Mouse (Mus musculus): ENCODE measurements around the gene Aebp1. TPM values are rescaled to one million over a fixed set of nuclear protein-coding genes. Genes with fewer than 3 reads are reported as not detected.

The Aebp1 gene
- polyA plus RNA-seq, 1 experiment from 2014 or later, result 27.4 TPM

DNA sequence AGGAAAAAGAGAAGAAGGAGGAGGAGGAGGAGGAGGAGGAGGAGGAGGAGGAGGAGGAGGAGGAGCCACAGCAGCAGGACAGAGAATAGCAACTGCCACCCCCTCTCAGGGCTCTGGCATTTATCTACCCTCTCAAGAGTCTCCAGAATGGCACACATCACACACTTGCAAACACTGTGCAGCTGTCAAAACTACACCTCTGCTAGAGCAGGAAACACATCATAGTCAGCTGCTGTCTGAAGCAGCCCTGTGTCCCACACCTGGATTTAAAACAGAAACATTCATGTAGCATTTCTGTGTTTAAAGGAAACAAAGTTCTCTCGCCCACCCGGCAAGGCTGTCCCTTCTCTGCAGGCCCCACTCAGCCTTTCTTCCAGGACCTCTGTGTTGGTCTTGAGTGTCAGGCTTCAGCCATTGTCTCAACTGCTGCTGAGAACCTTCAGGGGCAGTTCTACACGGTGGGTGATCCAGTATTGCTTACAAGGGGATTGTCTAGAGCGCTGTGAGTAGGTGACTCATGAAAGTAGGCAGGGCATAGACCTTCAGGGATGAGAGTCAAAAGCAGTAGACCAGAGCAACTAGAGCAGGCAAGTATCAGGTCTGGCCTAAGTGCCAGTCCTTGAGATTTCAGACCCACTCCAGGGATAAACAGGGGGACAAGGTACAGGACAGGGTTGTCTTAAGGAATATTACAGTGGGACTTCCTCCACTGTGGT, 10.6 kb upstream of the Aebp1 start:
- H3K4me3 ChIP-seq (ENCODE audit: low read length), result no peak overlapping the region
- 58% methylated on average over 4 of the region's 4 CpGs for WGBS
- H3K9me3 ChIP-seq (ENCODE audit: control insufficient read depth, low read length), result no peaks in the 10 kb centered on the region
- peaks cover 3% of the 10 kb centered on the region for H3K4me1 ChIP-seq (ENCODE audit: control insufficient read depth, insufficient read depth, low read depth, low read length)
- no peak overlapping the region for H3K4me2 ChIP-seq (ENCODE audit: low read length)
- H3K27ac ChIP-seq (ENCODE audit: low read depth, low read length), result no peak overlapping the region
- H3K9ac ChIP-seq (ENCODE audit: low read depth, low read length), result no peak overlapping the region
- H3K36me3 ChIP-seq (ENCODE audit: control insufficient read depth, insufficient read depth, low read length), result no peaks in the 10 kb centered on the region
- ATAC-seq, result no peak
- no peaks in the 10 kb centered on the region for H3K27me3 ChIP-seq (replicated peaks; ENCODE audit: control insufficient read depth, insufficient read depth, low read length)

DNA sequence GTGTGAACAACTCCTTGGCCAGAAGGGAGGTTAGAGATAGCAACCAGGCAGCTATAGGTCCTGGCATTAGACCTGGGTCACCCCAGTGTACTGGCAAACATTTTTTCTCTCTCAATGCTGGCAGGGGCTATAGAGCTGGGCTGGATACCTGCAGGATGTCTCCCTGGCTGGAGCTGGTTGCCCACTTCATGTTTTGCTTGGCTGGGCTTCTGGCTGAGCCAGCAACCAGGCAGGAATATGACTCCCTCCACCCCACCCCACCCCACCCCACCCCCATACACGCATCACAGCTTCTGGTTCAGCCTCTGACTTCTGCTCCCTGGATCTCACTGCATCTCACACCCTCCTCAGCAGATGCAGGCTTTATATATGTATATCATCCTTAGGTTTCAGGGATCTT, 9.4 kb upstream of the Aebp1 start:
- Histone ChIP-seq H3K4me1 (ENCODE audit: control insufficient read depth, insufficient read depth, low read depth, low read length) (peaks cover 3% of the 10 kb centered on the region), H3K36me3 (ENCODE audit: control insufficient read depth, insufficient read depth, low read length) (no peaks in the 10 kb centered on the region), H3K9ac (ENCODE audit: low read depth, low read length) (no peak overlapping the region), H3K27ac (ENCODE audit: low read depth, low read length) (no peak overlapping the region), H3K4me3 (ENCODE audit: low read length) (no peak overlapping the region), H3K4me2 (ENCODE audit: low read length) (no peak overlapping the region), H3K9me3 (ENCODE audit: control insufficient read depth, low read length) (no peaks in the 10 kb centered on the region), H3K27me3 (replicated peaks; ENCODE audit: control insufficient read depth, insufficient read depth, low read length) (no peaks in the 10 kb centered on the region)
- WGBS, result 56% methylated on average over 1 of the region's 1 CpGs
- ATAC-seq, result no peak

DNA sequence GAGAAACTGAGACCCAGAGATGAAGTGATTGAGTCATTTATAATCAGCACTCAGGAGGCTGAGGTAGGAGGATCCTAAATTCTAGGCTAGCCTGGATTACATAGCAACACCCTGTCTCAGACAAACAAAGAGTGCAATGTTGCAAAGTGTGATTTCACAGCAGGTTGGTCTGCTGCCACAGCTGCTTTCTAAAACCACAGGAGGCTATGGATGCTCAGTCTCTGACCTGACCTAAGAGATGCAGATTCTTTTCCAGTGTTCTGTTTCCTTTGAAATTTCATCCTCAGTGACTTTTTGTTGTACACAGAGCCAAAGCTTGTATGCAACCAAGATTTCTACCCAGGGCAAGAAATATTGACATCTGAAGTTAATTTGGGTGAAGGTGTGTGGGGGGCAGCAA, 6.3 kb upstream of the Aebp1 start:
- peaks cover 3% of the 10 kb centered on the region for H3K4me1 ChIP-seq (ENCODE audit: control insufficient read depth, insufficient read depth, low read depth, low read length)
- no peaks in the 10 kb centered on the region for H3K9me3 ChIP-seq (ENCODE audit: control insufficient read depth, low read length)
- no peak overlapping the region for H3K4me2 ChIP-seq (ENCODE audit: low read length)
- H3K27me3 ChIP-seq (replicated peaks; ENCODE audit: control insufficient read depth, insufficient read depth, low read length), result peaks cover 6% of the 10 kb centered on the region
- H3K9ac ChIP-seq (ENCODE audit: low read depth, low read length), result no peak overlapping the region
- H3K4me3 ChIP-seq (ENCODE audit: low read length), result no peak overlapping the region
- no peaks in the 10 kb centered on the region for H3K36me3 ChIP-seq (ENCODE audit: control insufficient read depth, insufficient read depth, low read length)
- no peak overlapping the region; the same call in 1 of the 2 replicates for H3K27ac ChIP-seq (ENCODE audit: low read depth, low read length)
- ATAC-seq, result no peak

DNA sequence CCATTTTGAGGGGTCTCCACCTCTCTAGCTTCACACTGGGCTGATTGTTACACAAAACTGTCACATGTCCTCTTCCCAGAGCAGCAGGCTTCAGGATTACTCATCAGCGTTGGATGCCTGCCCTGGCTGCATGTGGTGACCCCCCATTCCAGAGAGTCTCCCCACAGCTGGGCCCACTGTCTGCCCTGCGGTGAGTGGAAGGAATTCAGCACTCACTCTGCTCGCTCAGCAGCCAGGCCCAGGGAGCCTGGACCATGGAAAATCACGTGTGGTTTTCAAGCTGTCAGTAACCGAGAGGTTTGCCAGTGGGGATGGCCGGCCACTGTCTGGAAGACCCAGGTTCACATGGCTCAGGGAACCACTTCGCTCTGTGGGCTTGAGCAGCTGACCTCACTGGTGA, 5.8 kb upstream of the Aebp1 start:
- Histone ChIP-seq H3K27me3 (replicated peaks; ENCODE audit: control insufficient read depth, insufficient read depth, low read length) (peaks cover 8% of the 10 kb centered on the region), H3K4me3 (ENCODE audit: low read length) (no peak overlapping the region), H3K27ac (ENCODE audit: low read depth, low read length) (peak overlapping the region; percentile 31; the same call in 1 of the 2 replicates), H3K36me3 (ENCODE audit: control insufficient read depth, insufficient read depth, low read length) (no peaks in the 10 kb centered on the region), H3K9me3 (ENCODE audit: control insufficient read depth, low read length) (no peaks in the 10 kb centered on the region), H3K4me1 (ENCODE audit: control insufficient read depth, insufficient read depth, low read depth, low read length) (peaks cover 3% of the 10 kb centered on the region), H3K9ac (ENCODE audit: low read depth, low read length) (no peak overlapping the region; the same call in 1 of the 2 replicates), H3K4me2 (ENCODE audit: low read length) (no peak overlapping the region)
- WGBS, result 27% methylated on average over 7 of the region's 7 CpGs
- peak; percentile 64 for ATAC-seq

DNA sequence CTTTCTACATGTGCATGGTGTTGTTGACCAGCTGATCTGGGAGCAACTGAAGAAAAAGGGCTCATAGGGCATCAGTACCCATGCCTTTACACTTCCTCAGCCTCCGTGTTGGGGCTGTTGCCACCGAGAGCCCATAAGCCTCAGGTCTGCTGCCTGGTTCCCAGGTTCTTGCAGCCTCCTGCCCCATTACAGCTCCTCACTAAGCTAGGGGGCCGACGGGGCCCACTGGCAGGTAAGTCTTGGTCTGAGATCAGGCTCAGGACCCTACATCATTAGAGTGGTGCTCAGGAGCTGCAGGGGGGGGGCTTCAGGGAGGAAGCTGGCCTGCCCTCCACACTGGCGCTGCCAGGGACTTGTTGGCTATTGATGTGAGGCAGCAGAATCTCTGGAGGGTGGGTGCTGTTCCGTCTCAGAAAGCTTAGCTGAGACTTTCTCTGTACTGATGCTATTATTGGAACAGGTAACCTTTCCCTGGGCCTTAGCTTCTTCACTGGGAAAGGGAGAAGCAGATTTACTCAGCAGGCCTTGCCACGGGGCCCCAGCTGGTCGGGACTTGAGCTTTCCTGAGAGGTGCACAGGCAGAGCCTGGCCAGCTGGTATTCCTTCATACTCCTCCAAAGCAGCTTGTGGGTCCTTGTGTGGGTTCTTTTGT, 5.1 kb upstream of the Aebp1 start:
- Histone ChIP-seq H3K9ac (ENCODE audit: low read depth, low read length) (no peak overlapping the region), H3K4me1 (ENCODE audit: control insufficient read depth, insufficient read depth, low read depth, low read length) (peaks cover 5% of the 10 kb centered on the region), H3K27ac (ENCODE audit: low read depth, low read length) (no peak overlapping the region), H3K9me3 (ENCODE audit: control insufficient read depth, low read length) (no peaks in the 10 kb centered on the region), H3K4me3 (ENCODE audit: low read length) (no peak overlapping the region), H3K4me2 (ENCODE audit: low read length) (no peak overlapping the region), H3K27me3 (replicated peaks; ENCODE audit: control insufficient read depth, insufficient read depth, low read length) (peaks cover 8% of the 10 kb centered on the region), H3K36me3 (ENCODE audit: control insufficient read depth, insufficient read depth, low read length) (no peaks in the 10 kb centered on the region)
- 78% methylated on average over 8 of the region's 8 CpGs for WGBS
- no peak for ATAC-seq

DNA sequence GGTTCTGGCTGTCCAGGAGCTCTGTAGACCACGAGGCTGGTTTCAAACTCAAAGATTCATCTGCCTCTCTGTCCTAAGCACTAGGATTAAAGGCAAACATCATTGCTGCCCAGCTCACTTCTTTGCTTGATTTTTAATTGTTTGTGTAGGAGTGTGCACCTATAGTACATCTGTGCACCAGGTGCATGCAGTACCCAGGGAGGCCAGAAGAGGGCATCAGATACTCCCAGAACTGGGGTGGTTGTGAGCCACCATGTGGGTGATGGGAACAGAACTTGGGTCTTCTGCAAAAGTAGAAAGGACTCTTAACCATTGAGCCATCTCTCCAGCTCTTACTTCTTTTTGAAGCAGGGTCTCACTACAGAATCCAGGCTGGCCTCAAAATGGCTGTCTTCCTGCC, 3.0 kb upstream of the Aebp1 start:
- Histone ChIP-seq H3K9me3 (ENCODE audit: control insufficient read depth, low read length) (no peaks in the 10 kb centered on the region), H3K4me3 (ENCODE audit: low read length) (no peak overlapping the region), H3K4me1 (ENCODE audit: control insufficient read depth, insufficient read depth, low read depth, low read length) (peaks cover 9% of the 10 kb centered on the region), H3K9ac (ENCODE audit: low read depth, low read length) (no peak overlapping the region), H3K36me3 (ENCODE audit: control insufficient read depth, insufficient read depth, low read length) (no peaks in the 10 kb centered on the region), H3K4me2 (ENCODE audit: low read length) (no peak overlapping the region), H3K27me3 (replicated peaks; ENCODE audit: control insufficient read depth, insufficient read depth, low read length) (peaks cover 14% of the 10 kb centered on the region), H3K27ac (ENCODE audit: low read depth, low read length) (no peak overlapping the region)
- no peak for ATAC-seq
- WGBS, result 67% methylated on average over 1 of the region's 1 CpGs

DNA sequence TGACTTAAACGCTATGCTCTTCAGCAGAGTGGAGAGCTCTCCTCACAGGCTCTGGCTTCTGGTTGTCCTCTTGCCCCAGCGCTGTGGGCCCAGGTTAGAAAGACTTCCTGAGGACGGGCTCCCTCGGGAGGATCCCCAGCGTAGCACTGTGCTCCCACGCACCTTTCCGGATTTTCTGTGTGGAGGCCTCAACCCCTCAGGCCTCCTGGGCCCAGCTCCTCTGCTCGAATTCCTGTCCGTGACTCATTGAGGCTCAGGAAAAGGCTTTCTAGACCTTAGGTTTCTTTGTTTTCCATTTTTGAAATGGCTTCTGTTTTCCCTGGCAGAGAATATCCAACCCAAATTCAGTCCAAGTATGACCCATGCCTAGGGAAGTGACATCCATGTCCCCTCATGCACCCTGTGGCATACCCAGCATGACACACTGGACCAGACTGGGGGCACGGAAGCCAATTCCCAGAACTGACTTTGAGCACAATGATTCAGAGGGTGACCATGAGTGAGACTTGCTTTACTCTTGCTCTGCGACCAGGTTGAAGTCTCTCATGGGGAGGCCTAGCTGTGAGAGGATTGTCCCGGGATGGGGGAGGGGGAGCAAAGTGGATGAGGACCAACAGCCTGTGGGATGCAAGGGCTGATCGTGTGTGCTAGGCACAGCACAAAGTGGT, 1.7 kb upstream of the Aebp1 start:
- Histone ChIP-seq H3K27me3 (replicated peaks; ENCODE audit: control insufficient read depth, insufficient read depth, low read length) (peaks cover 14% of the 10 kb centered on the region), H3K4me3 (ENCODE audit: low read length) (no peak overlapping the region), H3K4me1 (ENCODE audit: control insufficient read depth, insufficient read depth, low read depth, low read length) (peaks cover 9% of the 10 kb centered on the region), H3K9ac (ENCODE audit: low read depth, low read length) (no peak overlapping the region), H3K36me3 (ENCODE audit: control insufficient read depth, insufficient read depth, low read length) (no peaks in the 10 kb centered on the region), H3K4me2 (ENCODE audit: low read length) (no peak overlapping the region), H3K9me3 (ENCODE audit: control insufficient read depth, low read length) (no peaks in the 10 kb centered on the region), H3K27ac (ENCODE audit: low read depth, low read length) (no peak overlapping the region)
- ATAC-seq, result no peak
- 86% methylated on average over 13 of the region's 13 CpGs for WGBS

DNA sequence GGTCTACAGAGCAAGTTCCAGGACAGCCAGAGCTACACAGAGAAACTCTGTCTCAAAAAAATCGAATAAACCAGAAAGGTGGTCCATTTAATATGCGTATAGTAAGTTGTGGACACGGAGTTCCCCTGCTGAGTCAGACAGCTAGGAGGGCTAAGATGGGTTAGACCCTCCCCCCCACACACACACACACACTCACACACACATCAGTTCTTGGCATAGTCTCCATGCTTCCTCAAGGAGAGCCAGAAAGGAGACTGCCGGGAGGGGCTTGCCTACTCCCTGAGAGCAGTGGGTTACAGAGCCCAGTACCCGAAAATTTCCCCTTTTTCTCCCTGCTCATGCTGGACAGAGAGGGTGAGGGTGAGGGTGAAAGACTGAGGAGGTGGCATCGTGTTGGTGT, 1.1 kb upstream of the Aebp1 start:
- no peak for ATAC-seq
- 52% methylated on average over 6 of the region's 6 CpGs for WGBS
- peaks cover 14% of the 10 kb centered on the region for H3K27me3 ChIP-seq (replicated peaks; ENCODE audit: control insufficient read depth, insufficient read depth, low read length)
- no peak overlapping the region for H3K9ac ChIP-seq (ENCODE audit: low read depth, low read length)
- no peaks in the 10 kb centered on the region for H3K36me3 ChIP-seq (ENCODE audit: control insufficient read depth, insufficient read depth, low read length)
- H3K4me1 ChIP-seq (ENCODE audit: control insufficient read depth, insufficient read depth, low read depth, low read length), result peaks cover 9% of the 10 kb centered on the region
- H3K4me3 ChIP-seq (ENCODE audit: low read length), result no peak overlapping the region
- no peaks in the 10 kb centered on the region for H3K9me3 ChIP-seq (ENCODE audit: control insufficient read depth, low read length)
- H3K27ac ChIP-seq (ENCODE audit: low read depth, low read length), result no peak overlapping the region
- no peak overlapping the region for H3K4me2 ChIP-seq (ENCODE audit: low read length)

DNA sequence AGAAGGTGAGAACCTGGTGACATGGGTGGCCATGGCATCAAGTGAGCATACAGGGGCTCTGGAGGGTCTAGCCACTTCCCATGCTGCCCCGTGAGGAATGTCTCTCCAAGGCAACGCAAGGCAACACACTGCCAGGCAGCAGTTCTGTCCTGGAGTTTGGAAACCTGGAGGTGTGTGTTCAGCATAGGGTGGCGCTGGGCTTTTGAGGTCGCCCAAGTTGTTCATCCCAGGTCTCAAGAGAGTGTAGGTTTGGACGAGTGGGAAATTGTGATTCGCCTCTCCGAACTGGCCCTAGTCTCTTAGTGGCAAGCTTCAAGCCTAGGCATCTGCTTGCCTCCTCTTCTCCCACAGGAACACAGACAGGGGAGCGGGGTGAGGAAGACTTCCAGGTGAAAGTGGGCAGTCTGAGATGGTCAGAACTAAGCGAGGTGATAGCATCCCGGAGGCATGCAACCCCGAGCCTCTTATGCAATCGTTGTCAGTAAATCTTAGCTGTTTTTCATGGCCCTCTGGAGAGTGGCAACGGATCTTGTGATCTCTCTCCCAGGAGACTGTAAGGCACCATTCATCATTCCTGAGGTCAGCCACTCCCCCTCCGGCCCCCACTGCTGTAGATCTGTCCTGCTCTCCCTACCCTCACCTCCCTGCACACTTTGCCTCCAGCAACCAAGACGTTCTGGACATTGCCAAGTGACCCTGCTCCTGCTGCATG, 803 bp downstream of the Aebp1 start:
- no peak overlapping the region for H3K27ac ChIP-seq (ENCODE audit: low read depth, low read length)
- H3K4me3 ChIP-seq (ENCODE audit: low read length), result peak overlapping the region; percentile 39
- ATAC-seq, result peak; percentile 38; the same call in 1 of the 2 replicates
- H3K9ac ChIP-seq (ENCODE audit: low read depth, low read length), result no peak overlapping the region
- peaks cover 7% of the 10 kb centered on the region; the same call in 1 of the 2 replicates for H3K4me1 ChIP-seq (ENCODE audit: control insufficient read depth, insufficient read depth, low read depth, low read length)
- peak overlapping the region; percentile 61 for H3K4me2 ChIP-seq (ENCODE audit: low read length)
- H3K9me3 ChIP-seq (ENCODE audit: control insufficient read depth, low read length), result no peaks in the 10 kb centered on the region
- H3K36me3 ChIP-seq (ENCODE audit: control insufficient read depth, insufficient read depth, low read length), result no peaks in the 10 kb centered on the region
- WGBS, result 24% methylated on average over 15 of the region's 15 CpGs
- H3K27me3 ChIP-seq (replicated peaks; ENCODE audit: control insufficient read depth, insufficient read depth, low read length), result peaks cover 14% of the 10 kb centered on the region
